Mouse (Mus musculus) layer of hippocampus, adult 2 months (tissue): ENCODE data around the gene Pdk1. TPM values are rescaled to one million over a fixed set of nuclear protein-coding genes. Genes with fewer than 3 reads are reported as not detected.

Experiments
- DNase-seq, 2 experiments: peaks; one replicate each; pipeline ENCODE4 v3.0.0; 2022; ENCODE audit warnings: low spot score in 2 of 2
- H3K27ac ChIP-seq: fragments of 200-600 bp; 2 replicates; pipeline ENCODE4 v1.8.1; 2022
- H3K4me3 ChIP-seq: fragments of 200-600 bp; 2 replicates; pipeline ENCODE4 v1.8.1; 2022; ENCODE audit warnings: mild to moderate bottlenecking
- CTCF ChIP-seq: fragments of 200-600 bp; conservative IDR thresholded peaks from 2 replicates; pipeline ENCODE4 v1.8.1; 2022; ENCODE audit warnings: antibody characterized with exemption, mild to moderate bottlenecking, moderate library complexity
- total RNA-seq, 2 experiments: library from RNA; stranded (reverse); gene quantifications; 2 replicates each; pipeline ENCODE4 v1.2.3; 2021

Gene Pdk1
- total RNA-seq, 2 experiments from 2014 or later = 38.8 to 39.5 TPM

DNA sequence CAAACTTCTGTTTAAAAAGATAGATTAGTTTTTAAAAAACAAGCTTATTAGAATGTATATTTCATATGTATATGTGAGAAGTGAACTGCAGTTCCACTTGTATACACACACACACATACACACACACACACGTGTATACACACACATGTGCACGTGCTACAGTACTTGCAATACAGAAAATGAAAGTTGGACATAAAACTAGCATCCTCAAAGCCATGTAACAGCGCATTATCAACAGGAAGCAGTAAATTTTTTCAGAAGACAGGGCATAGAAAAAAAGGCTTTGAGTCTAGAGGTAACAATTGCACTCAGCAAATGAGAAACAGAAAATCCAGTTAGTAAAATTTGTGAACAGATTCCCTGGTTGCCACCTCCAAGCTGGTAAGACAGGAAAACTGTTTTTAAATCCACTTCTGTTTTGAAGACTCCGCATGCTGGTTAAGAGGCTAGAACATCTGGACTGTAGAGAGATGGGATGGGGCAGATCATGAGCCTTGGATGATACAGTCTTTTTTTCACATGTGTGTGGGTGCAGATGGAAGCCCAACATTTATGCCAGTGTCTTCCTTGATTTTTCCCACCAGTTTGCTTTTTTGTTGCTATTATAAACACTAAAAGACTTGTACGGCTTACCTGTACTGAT lies 9.4 kb upstream of the Pdk1 start:
- no peak for DNase-seq
- peak overlapping the region; percentile 49 for H3K27ac ChIP-seq
- TF ChIP-seq CTCF = no peak
- H3K4me3 ChIP-seq = no peak overlapping the region

DNA sequence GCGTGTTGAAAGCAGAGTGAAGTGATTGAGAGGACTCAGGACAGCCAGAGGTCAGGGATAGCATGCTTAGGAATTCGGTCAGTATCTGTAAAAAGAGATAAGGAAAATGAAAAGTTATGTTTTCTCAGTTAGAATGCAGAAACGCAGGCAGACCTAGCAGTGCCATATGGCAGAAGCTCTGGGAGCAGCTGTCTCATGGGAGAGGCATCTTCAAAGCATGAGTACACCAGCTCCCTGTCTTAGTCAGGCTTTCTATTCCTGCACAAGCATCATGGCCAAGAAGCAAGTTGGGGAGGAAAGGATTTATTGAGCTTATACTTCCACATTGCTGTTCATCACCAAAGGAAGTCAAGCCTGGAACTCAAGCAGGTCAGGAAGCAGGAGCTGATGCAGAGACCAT lies 8.0 kb upstream of the Pdk1 start:
- Histone ChIP-seq H3K27ac (peak overlapping the region; percentile 49), H3K4me3 (no peak overlapping the region)
- DNase-seq = peak; percentile 72 to 86
- TF ChIP-seq CTCF = no peak

DNA sequence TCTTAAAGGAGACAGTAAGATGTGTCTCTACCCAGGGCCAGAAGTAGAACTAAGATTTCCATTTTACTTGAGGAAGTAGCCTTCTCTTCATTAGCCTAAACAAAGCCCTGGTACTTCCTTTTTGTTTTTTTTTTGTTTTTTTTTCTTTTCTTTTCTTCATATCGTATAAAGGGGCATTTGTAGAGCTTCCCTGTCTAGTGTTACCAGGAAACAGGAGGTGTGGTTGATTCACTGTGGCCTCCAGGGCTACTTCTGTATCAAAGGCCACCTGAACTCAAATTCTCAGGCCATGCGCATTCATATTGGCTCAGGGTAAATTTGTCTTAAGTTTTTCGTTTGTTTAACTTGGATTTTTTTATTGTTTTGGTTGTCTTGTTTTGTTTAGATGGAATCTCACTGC lies 7.1 kb upstream of the Pdk1 start:
- no peak for TF ChIP-seq CTCF
- no peak for DNase-seq
- H3K27ac ChIP-seq = peak overlapping the region; percentile 49
- H3K4me3 ChIP-seq = no peak overlapping the region

DNA sequence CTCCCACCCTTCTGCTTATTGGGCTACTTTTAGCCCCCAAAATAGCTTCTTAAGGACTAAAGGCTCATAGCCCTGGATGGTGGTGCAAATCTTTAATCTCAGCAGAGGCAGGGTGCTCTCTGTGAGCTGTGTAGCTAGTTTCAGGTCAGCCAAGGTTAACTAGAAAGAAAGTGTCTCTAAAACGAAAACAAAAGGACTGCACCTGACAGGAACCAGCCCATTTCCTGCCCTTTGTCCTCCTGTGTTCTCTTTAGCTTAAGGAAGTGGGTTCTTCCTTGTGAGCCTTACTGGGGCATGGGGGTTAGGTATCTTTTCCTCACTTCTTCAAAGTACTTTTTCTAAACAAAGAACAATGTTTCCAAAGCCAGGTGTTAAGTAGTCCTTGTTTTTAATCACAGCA lies 6.5 kb upstream of the Pdk1 start:
- no peak for DNase-seq
- H3K4me3 ChIP-seq = no peak overlapping the region
- TF ChIP-seq CTCF = no peak
- H3K27ac ChIP-seq = peak overlapping the region; percentile 49

DNA sequence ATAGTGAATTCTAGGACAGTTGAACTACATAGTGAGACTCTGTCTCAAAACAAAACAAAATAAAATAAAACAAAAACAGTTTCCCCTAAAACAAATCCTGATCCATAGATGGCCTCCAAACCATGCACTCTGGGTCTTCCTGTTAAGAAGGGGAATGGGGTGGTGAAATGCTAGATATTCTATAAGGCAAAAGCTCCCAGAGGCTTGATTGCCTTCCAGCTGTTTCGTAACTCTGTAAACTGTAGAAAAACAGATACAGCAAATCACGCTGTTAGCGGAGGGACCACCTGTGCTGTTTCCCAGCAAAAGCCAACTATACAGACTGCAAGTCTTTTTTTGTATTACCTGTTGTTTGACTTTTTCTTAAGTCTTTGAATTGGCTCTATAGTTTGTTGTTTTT lies 6.0 kb upstream of the Pdk1 start:
- no peak for TF ChIP-seq CTCF
- H3K27ac ChIP-seq = peak overlapping the region; percentile 49

DNA sequence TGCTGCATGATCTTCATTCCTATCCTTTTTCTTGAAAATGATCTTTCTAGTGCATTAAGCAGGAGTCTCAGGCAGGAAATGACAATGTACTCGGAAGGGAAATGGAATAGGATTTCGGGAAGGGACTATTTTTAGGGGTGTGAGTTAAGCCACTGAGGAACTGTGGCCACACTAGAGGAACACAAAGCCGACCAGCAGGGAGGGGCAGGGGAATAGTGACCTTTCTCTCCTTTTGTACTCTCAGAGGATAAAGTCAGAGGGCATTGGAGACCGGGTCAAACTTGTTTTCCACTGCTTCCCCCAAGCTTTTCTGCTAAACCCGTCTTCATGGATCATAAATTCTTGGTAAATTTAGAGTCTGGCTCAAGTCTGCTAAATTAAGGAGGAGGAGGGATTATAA lies 5.5 kb upstream of the Pdk1 start:
- no peak for TF ChIP-seq CTCF
- no peak overlapping the region for H3K4me3 ChIP-seq
- peak overlapping the region; percentile 49; the same call in 1 of the 2 replicates for H3K27ac ChIP-seq
- no peak for DNase-seq

More for the DNA sequence above, 6.0 kb upstream of the Pdk1 start:
- no peak overlapping the region for H3K4me3 ChIP-seq
- no peak for DNase-seq

DNA sequence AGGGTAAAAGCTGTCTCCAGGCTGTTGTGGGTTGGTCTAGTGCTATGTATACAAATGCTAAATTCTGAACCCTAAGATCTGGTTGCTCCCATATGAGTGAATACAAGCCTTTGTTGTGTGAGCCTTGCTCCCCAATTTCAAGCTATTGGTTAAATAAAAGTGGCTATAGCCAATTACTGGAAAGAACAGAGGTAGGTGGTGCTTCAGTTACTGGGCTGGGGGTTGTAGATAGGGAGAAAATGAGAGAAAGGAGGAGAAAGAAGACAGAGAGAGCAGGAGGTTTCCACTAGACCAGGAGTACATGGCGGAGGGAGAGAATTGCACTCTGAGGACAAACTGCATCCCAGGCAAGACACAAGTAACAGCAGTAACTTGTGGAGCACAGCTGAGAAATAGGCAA lies 4.8 kb upstream of the Pdk1 start:
- H3K27ac ChIP-seq = peak overlapping the region; percentile 49; the same call in 1 of the 2 replicates
- no peak for TF ChIP-seq CTCF

DNA sequence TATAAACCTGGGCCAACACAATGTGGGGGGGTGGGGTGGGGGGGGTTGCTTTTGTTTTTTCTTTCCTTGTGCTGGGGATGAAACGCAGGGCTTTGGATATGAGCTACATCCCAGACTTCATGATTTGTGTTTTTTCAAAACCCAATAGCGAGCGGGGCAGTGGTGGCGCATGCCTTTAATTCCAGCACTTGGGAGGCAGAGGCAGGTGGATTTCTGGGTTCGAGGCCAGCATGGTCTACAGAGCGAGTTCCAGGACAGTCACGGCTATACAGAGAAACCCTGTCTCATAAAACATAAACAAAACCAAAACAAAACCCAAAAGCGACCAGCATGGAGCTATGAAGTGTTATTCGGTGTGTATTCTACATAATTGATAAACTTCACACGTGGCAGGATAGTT lies 883 bp upstream of the Pdk1 start:
- no peak for TF ChIP-seq CTCF
- Histone ChIP-seq H3K27ac (no peak overlapping the region), H3K4me3 (no peak overlapping the region)
- DNase-seq = no peak

More for the DNA sequence above, 4.8 kb upstream of the Pdk1 start:
- no peak for DNase-seq
- H3K4me3 ChIP-seq = no peak overlapping the region

DNA sequence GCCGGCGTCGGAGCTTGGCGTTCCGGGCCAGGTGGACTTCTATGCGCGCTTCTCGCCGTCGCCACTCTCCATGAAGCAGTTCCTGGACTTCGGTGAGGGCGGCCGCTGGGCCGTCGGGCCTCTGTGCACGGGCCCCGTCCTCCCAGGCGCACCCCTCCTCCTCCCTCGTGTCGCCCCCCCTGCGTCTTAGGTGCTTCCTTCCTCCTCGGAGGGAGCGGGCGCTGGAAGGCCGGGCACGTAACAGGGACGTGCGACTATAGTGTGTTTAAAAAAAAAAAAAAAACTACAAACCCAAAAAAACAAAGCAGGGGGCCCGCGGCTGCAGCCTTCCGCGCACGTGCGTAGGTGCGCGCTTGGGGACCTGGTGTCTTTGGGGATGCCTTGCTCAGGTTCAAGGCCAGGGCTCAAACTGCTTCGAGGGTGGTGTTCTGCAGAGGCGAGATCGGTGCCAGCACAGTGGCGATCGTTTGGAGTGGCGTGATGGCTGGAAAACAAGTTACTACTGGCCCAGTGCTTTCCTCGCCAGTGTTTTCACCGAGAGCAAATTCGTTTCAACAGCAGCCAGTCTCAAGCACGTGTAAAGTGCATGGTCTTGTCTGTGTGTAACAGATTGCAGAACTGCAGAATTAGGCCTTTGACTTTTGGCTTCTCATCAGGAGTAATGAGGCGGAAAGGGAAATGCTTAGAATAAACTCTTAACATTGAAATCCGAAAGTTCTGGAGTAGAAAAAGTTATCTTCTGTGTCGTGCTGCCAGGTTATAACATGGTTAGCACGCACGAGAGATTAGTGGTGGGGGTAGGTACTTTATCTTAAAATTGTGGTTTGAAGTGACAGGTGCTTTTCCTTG lies 674 bp downstream of the Pdk1 start:
- peak overlapping the region; percentile 96 for H3K27ac ChIP-seq
- TF ChIP-seq CTCF = no peak
- DNase-seq = peak in 1 of 2 experiments; percentile 19
- H3K4me3 ChIP-seq = peak overlapping the region; percentile 93

DNA sequence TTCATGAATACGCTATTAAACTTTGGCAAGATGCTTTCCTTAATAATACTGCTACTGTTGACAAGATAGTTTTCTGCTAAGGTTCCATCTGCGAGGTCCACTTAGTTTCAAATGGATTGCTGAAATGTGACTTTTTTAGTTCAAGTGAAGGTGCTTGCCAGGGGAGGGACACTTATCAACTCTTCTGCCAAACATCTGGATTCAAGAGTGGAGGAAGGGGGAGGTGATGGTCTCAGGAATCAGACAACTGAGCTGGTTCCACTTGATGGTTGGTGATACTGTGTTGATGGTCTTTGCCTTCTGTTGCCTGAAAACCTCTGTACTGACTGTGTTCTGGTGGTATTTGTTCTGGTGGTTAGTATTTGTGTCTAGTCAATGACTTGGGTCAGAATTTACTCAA lies 1.4 kb downstream of the Pdk1 start:
- TF ChIP-seq CTCF = no peak
- H3K27ac ChIP-seq = no peak overlapping the region
- DNase-seq = no peak
- peak overlapping the region; percentile 93; the same call in 1 of the 2 replicates for H3K4me3 ChIP-seq

DNA sequence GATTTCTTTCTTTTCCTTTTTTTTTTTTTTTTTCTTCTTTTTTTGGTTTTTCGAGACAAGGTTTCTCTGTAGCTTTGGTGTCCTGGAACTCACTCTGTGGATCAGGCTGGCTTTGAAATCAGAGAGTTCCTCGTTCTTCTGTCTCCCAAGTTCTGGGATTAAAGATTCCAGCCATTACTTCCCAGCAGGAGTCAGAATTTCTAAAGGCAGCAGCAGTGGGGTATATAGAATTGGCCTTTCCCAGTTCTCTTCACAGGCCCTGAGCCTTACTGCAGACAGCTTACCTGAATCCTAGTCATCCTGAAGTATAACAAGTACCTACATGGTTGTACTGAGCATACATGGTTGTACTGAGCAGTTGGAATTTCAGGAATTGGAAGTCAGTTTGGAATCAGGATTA lies 1.8 kb downstream of the Pdk1 start:
- DNase-seq = no peak
- Histone ChIP-seq H3K27ac (no peak overlapping the region), H3K4me3 (no peak overlapping the region)
- no peak for TF ChIP-seq CTCF

DNA sequence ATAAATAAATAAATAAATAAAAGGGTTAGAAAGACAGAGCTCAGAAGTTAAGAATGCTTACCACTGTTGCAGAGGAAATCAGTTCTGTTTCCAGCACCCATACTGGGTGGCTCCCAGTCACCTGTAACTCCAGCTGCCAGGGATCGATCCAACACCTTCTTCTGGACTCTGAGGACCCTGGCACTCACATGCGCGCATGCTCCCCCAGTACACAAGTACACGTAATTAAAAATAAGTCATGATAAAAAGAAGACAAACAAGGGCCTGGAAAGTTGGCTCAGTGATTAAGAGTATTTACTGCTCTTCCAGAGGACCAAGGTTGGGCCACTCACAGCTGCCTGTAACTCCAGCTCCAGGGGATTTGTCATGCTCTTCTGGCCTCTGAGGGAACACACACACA lies 4.8 kb downstream of the Pdk1 start:
- no peak overlapping the region for H3K27ac ChIP-seq
- no peak for DNase-seq
- no peak for TF ChIP-seq CTCF
- no peak overlapping the region for H3K4me3 ChIP-seq

DNA sequence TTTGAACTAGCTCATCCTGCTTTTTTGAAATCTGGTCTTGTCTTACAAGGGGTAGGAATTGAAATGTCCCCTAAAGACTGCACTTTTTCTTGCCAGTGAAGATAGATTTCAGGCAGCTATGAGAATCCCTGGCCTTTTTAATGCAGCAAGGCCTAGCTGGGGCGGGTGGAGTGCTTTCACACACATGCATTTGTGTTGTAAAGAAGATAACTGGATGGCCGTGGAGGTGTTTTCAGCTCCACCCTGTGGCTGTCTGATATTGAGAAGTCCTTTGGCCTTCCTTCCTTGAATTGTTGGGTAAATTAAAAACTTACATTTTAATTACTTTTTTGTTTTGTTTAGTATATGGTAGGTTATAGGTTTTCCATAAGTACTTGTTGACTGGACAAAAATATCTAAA lies 5.4 kb downstream of the Pdk1 start:
- no peak for DNase-seq
- 0 out of 2 replicates have a peak, but pooled peaks have one; percentile 12 for TF ChIP-seq CTCF
- Histone ChIP-seq H3K4me3 (no peak overlapping the region), H3K27ac (no peak overlapping the region)

DNA sequence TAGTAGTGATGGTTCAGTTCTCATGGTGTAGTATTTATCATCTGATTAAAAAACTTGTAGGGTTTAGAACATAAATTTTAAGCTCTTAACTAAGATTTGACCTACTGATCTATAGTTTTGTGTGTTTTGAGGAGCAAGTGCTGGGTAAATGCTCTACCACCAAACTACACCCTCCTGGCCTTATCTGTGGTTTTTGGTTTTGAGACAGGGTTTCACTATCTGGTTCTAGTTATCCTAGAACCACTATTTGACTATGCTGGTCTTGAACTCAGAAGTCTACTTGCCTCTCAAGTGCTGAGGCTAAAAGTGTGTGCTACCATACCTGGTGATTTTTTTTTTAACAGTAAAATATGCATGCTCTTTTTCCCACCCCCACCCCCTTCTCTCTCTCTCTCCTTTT lies 5.9 kb downstream of the Pdk1 start:
- TF ChIP-seq CTCF = no peak
- H3K4me3 ChIP-seq = no peak overlapping the region
- no peak overlapping the region for H3K27ac ChIP-seq
- DNase-seq = no peak
